Mouse (Mus musculus) embryonic facial prominence, embryonic 10.5 days (tissue): Measurements from ENCODE around the gene Rbm33. TPM values are rescaled to one million over a fixed set of nuclear protein-coding genes. Genes with fewer than 3 reads are reported as not detected.

Experiments
- DNase-seq: peaks from one replicate; pipeline ENCODE4 v3.0.0-alpha.2; 2017; ENCODE audit warnings: low spot score
- H3K27ac ChIP-seq: fragments of 300-500 bp; sonication (generic); replicated peaks from 2 replicates; pipeline ENCODE4 v1.5.1; 2016; ENCODE audit warnings: mild to moderate bottlenecking
- H3K27me3 ChIP-seq: fragments of 300-500 bp; sonication (generic); replicated peaks from 2 replicates; pipeline ENCODE4 v1.6.1; 2016; ENCODE audit warnings: low read depth, mild to moderate bottlenecking; ENCODE audit not compliant: poor library complexity, severe bottlenecking
- H3K36me3 ChIP-seq: fragments of 300-500 bp; sonication (generic); replicated peaks from 2 replicates; pipeline ENCODE4 v1.6.1; 2016; ENCODE audit warnings: mild to moderate bottlenecking, moderate library complexity
- H3K4me1 ChIP-seq: fragments of 300-500 bp; sonication (generic); 2 replicates; pipeline ENCODE4 v1.6.1; 2016
- H3K4me3 ChIP-seq: fragments of 300-500 bp; sonication (generic); 2 replicates; pipeline ENCODE4 v1.5.1; 2016; ENCODE audit warnings: mild to moderate bottlenecking, moderate library complexity
- H3K9me3 ChIP-seq: fragments of 300-500 bp; sonication (generic); 2 replicates; pipeline ENCODE4 v1.6.1; 2016; ENCODE audit warnings: mild to moderate bottlenecking
- WGBS: fragments of 180-500 bp; shearing (Covaris S2); methylation state at CpG from one replicate; pipeline ENCODE4 v1.1.7; 2016; 5-methylcytosine and 5-hydroxymethylcytosine counted together
- polyA plus RNA-seq: library from polyadenylated mRNA; unstranded; fragments of >200 nt; fragmentation: Nextera tagmentation; extraction: Ambion mirVana; gene quantifications from 2 replicates; pipeline ENCODE4 v1.2.1, GENCODE M21; 2016

Rbm33 gene
- polyA plus RNA-seq, 1 experiment from 2014 or later: 14.7 TPM

- Histone ChIP-seq H3K27me3 (no peaks in the 10 kb centered on the region), H3K9me3 (no peaks in the 10 kb centered on the region), H3K4me3 (no peak overlapping the region), H3K27ac (no peak overlapping the region), H3K4me1 (no peaks in the 10 kb centered on the region), H3K36me3 (no peaks in the 10 kb centered on the region)
- 89% methylated on average over 1 of the region's 1 CpGs for WGBS
- DNase-seq: no peak
Measured at GRCm38 (mm10) chr5:28302671-28303070, 14.2 kb upstream of the Rbm33 start.

- Histone ChIP-seq H3K9me3 (no peaks in the 10 kb centered on the region), H3K36me3 (no peaks in the 10 kb centered on the region)
- DNase-seq: no peak
Measured at GRCm38 (mm10) chr5:28304551-28304950, 12.4 kb upstream of the Rbm33 start.

GRCm38 (mm10) chr5:28315526-28315925 lies 1.4 kb upstream of the Rbm33 start:
- Histone ChIP-seq H3K27me3 (no peaks in the 10 kb centered on the region), H3K36me3 (0 out of 2 replicates have a peak, but pooled peaks cover 9% of the 10 kb centered on the region), H3K4me3 (no peak overlapping the region), H3K9me3 (no peaks in the 10 kb centered on the region), H3K27ac (no peak overlapping the region), H3K4me1 (peaks cover 19% of the 10 kb centered on the region)
- DNase-seq: no peak
- WGBS: 82% methylated on average over 8 of the region's 8 CpGs

More at GRCm38 (mm10) chr5:28304551-28304950, 12.4 kb upstream of the Rbm33 start:
- Histone ChIP-seq H3K27ac (no peak overlapping the region), H3K4me3 (no peak overlapping the region), H3K4me1 (no peaks in the 10 kb centered on the region), H3K27me3 (no peaks in the 10 kb centered on the region)

- Histone ChIP-seq H3K4me3 (peak overlapping the region; percentile 96), H3K27me3 (no peaks in the 10 kb centered on the region)
- WGBS: 1% methylated on average over 14 of the region's 14 CpGs
Measured at GRCm38 (mm10) chr5:28316151-28316721, 685 bp upstream of the Rbm33 start.

GRCm38 (mm10) chr5:28317253-28317916 lies 464 bp downstream of the Rbm33 start:
- peaks cover 19% of the 10 kb centered on the region for H3K4me1 ChIP-seq
- no peaks in the 10 kb centered on the region for H3K27me3 ChIP-seq
- DNase-seq: no peak
- H3K36me3 ChIP-seq: peaks cover 11% of the 10 kb centered on the region; the same call in 1 of the 2 replicates
- WGBS: under 1% methylated on average over 62 of the region's 62 CpGs
- peak overlapping the region; percentile 100 for H3K27ac ChIP-seq
- no peaks in the 10 kb centered on the region for H3K9me3 ChIP-seq
- peak overlapping the region; percentile 96 for H3K4me3 ChIP-seq

More at GRCm38 (mm10) chr5:28316151-28316721, 685 bp upstream of the Rbm33 start:
- Histone ChIP-seq H3K36me3 (0 out of 2 replicates have a peak, but pooled peaks cover 9% of the 10 kb centered on the region), H3K27ac (peak overlapping the region; percentile 100), H3K4me1 (peaks cover 19% of the 10 kb centered on the region), H3K9me3 (no peaks in the 10 kb centered on the region)
- DNase-seq: no peak

- Histone ChIP-seq H3K27ac (peak overlapping the region; percentile 100), H3K27me3 (no peaks in the 10 kb centered on the region), H3K9me3 (no peaks in the 10 kb centered on the region), H3K4me3 (peak overlapping the region; percentile 96), H3K36me3 (peaks cover 16% of the 10 kb centered on the region; the same call in 1 of the 2 replicates), H3K4me1 (peaks cover 19% of the 10 kb centered on the region)
- WGBS: 13% methylated on average over 3 of the region's 3 CpGs
- DNase-seq: peak; percentile 16
Measured at GRCm38 (mm10) chr5:28317917-28318267, 971 bp downstream of the Rbm33 start.

GRCm38 (mm10) chr5:28318671-28319070 lies 1.8 kb downstream of the Rbm33 start:
- Histone ChIP-seq H3K27me3 (no peaks in the 10 kb centered on the region), H3K4me1 (peaks cover 19% of the 10 kb centered on the region), H3K27ac (no peak overlapping the region), H3K9me3 (no peaks in the 10 kb centered on the region), H3K36me3 (peaks cover 17% of the 10 kb centered on the region; the same call in 1 of the 2 replicates), H3K4me3 (peak overlapping the region; percentile 96)
- WGBS: 69% methylated on average over 2 of the region's 2 CpGs
- no peak for DNase-seq

GRCm38 (mm10) chr5:28321769-28322168 lies 4.8 kb downstream of the Rbm33 start:
- H3K36me3 ChIP-seq: peaks cover 17% of the 10 kb centered on the region; the same call in 1 of the 2 replicates
- no peaks in the 10 kb centered on the region for H3K27me3 ChIP-seq
- peaks cover 19% of the 10 kb centered on the region for H3K4me1 ChIP-seq
- WGBS: 96% methylated on average over 1 of the region's 1 CpGs
- no peaks in the 10 kb centered on the region for H3K9me3 ChIP-seq
- no peak overlapping the region for H3K4me3 ChIP-seq
- no peak for DNase-seq
- H3K27ac ChIP-seq: no peak overlapping the region

- H3K27me3 ChIP-seq: no peaks in the 10 kb centered on the region
- no peak for DNase-seq
- peaks cover 17% of the 10 kb centered on the region; the same call in 1 of the 2 replicates for H3K36me3 ChIP-seq
- H3K4me1 ChIP-seq: peaks cover 19% of the 10 kb centered on the region
- no peaks in the 10 kb centered on the region for H3K9me3 ChIP-seq
- H3K27ac ChIP-seq: no peak overlapping the region
- WGBS: 88% methylated on average over 3 of the region's 3 CpGs
- no peak overlapping the region for H3K4me3 ChIP-seq
Measured at GRCm38 (mm10) chr5:28322189-28322588, 5.3 kb downstream of the Rbm33 start.

GRCm38 (mm10) chr5:28323822-28324221 lies 6.9 kb downstream of the Rbm33 start:
- Histone ChIP-seq H3K9me3 (no peaks in the 10 kb centered on the region), H3K4me3 (no peak overlapping the region), H3K36me3 (peaks cover 15% of the 10 kb centered on the region; the same call in 1 of the 2 replicates), H3K27me3 (no peaks in the 10 kb centered on the region), H3K27ac (no peak overlapping the region), H3K4me1 (peaks cover 11% of the 10 kb centered on the region)
- WGBS: 90% methylated on average over 2 of the region's 2 CpGs
- no peak for DNase-seq

- H3K4me1 ChIP-seq: peaks cover 5% of the 10 kb centered on the region
- H3K27ac ChIP-seq: no peak overlapping the region
- 83% methylated on average over 1 of the region's 1 CpGs for WGBS
- H3K4me3 ChIP-seq: no peak overlapping the region
- no peaks in the 10 kb centered on the region for H3K27me3 ChIP-seq
- peaks cover 16% of the 10 kb centered on the region; the same call in 1 of the 2 replicates for H3K36me3 ChIP-seq
- no peaks in the 10 kb centered on the region for H3K9me3 ChIP-seq
- DNase-seq: no peak
Measured at GRCm38 (mm10) chr5:28324457-28324856, 7.5 kb downstream of the Rbm33 start.

- Histone ChIP-seq H3K27ac (no peak overlapping the region), H3K36me3 (peaks cover 42% of the 10 kb centered on the region), H3K4me1 (no peaks in the 10 kb centered on the region), H3K4me3 (no peak overlapping the region), H3K9me3 (no peaks in the 10 kb centered on the region), H3K27me3 (no peaks in the 10 kb centered on the region)
- WGBS: 76% methylated on average over 7 of the region's 7 CpGs
- DNase-seq: peak; percentile 29
Measured at GRCm38 (mm10) chr5:28329024-28329806, 12.3 kb downstream of the Rbm33 start.
